Mouse (Mus musculus): ENCODE results near the gene Ntm. TPM values are rescaled to one million over a fixed set of nuclear protein-coding genes. Genes with fewer than 3 reads are reported as not detected.

Gene Ntm
- polyA plus RNA-seq (2012; fragmentation: generic; extraction: Trizol): not detected
- long read RNA-seq, experiment 1: 0 reads
- long read RNA-seq, experiment 2: 0 reads

- Histone ChIP-seq H3K79me2 (ENCODE audit: control insufficient read depth, insufficient read depth) (no peaks in the 10 kb centered on the region), H3K36me3 (ENCODE audit: control insufficient read depth, insufficient read depth) (no peaks in the 10 kb centered on the region), H3ac (ENCODE audit: control insufficient read depth, insufficient read length, low read depth) (no peak within 1 kb of the TSS), H3K27me3 (ENCODE audit: control insufficient read depth, insufficient read depth, insufficient read length) (no peaks in the 10 kb centered on the region), H3K79me3 (ENCODE audit: low read depth) (no peaks in the 10 kb centered on the region), H3K4me3 (ENCODE audit: insufficient read depth, poor library complexity, severe bottlenecking) (no peak within 1 kb of the TSS)
- TF ChIP-seq MAX (IDR thresholded peaks at IDR 0.05) (no peak), MYOD1 (IDR thresholded peaks at IDR 0.05; ENCODE audit: control insufficient read depth, insufficient read length, low read depth) (no peak), FOSL1 (IDR thresholded peaks at IDR 0.05; ENCODE audit: insufficient read depth, low read length, poor library complexity, severe bottlenecking) (no peak), CTCF (IDR thresholded peaks at IDR 0.05; ENCODE audit: control insufficient read depth, insufficient read depth, insufficient read length) (no peak), USF1 (IDR thresholded peaks at IDR 0.05; ENCODE audit: low read depth) (no peak)
These were observed at the start of gene Ntm for GRCm38 (mm10) chr9:29962978-29963377. Gene Ntm (minus strand): TSS chr9:29963141.

DNA sequence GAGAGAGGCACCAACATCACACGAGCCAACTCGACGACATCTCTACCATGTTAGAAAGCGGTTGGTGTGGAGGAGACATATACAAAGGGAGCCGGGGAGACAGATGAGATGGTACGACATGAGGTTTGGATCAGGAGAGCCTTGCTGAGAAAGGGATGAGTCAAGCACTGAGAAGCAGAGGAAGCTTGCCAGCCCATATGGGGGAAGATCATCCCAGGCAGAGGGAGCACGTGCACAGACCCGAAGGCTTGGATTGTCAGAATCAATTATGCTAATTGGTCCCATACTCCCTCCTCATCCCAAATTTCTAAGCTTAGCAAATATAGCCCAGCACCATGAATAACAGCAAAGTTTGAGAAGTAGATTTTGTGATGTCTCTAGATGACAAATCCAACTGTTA, 42.8 kb upstream of the Ntm start:
- Histone ChIP-seq H3K79me2 (ENCODE audit: control insufficient read depth, insufficient read depth) (no peaks in the 10 kb centered on the region), H3K4me3 (ENCODE audit: insufficient read depth, poor library complexity, severe bottlenecking) (no peak overlapping the region), H3ac (ENCODE audit: control insufficient read depth, insufficient read length, low read depth) (no peak overlapping the region), H3K27me3 (ENCODE audit: control insufficient read depth, insufficient read depth, insufficient read length) (no peaks in the 10 kb centered on the region), H3K36me3 (ENCODE audit: control insufficient read depth, insufficient read depth) (no peaks in the 10 kb centered on the region), H3K79me3 (ENCODE audit: low read depth) (no peaks in the 10 kb centered on the region)
- TF ChIP-seq FOSL1 (IDR thresholded peaks at IDR 0.05; ENCODE audit: insufficient read depth, low read length, poor library complexity, severe bottlenecking) (no peak), CTCF (IDR thresholded peaks at IDR 0.05; ENCODE audit: control insufficient read depth, insufficient read depth, insufficient read length) (no peak), USF1 (IDR thresholded peaks at IDR 0.05; ENCODE audit: low read depth) (no peak), MYOG (IDR thresholded peaks at IDR 0.05; ENCODE audit: control insufficient read depth, extremely low read depth, insufficient read length) (no peak), MAX (IDR thresholded peaks at IDR 0.05) (no peak), CEBPB (IDR thresholded peaks at IDR 0.05; ENCODE audit: low read depth) (no peak), MYOD1 (IDR thresholded peaks at IDR 0.05; ENCODE audit: control insufficient read depth, insufficient read length, low read depth) (no peak)

DNA sequence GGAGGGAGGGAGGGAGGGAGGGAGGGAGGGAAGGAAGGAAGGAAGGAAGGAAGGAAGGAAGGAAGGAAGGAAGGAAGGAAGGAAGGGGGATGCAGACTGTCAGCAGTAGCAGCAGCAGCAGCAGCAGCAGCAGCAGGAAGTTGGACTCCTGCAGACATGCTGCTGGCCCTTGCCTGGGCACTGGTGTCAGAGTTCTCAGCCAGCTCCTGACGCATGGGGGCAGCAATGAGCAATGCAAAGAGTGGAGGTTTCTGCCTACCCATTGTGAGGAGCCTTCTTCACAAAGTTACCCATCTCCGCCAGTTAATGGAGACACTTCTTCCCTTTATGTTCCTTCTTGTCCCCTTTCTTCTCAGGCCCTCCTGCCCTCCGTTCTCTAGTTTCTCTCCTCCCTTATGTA, 40.7 kb upstream of the Ntm start:
- no peaks in the 10 kb centered on the region for H3K79me2 ChIP-seq (ENCODE audit: control insufficient read depth, insufficient read depth)
- H3K27me3 ChIP-seq (ENCODE audit: control insufficient read depth, insufficient read depth, insufficient read length): no peaks in the 10 kb centered on the region
- no peaks in the 10 kb centered on the region for H3K36me3 ChIP-seq (ENCODE audit: control insufficient read depth, insufficient read depth)
- no peaks in the 10 kb centered on the region for H3K79me3 ChIP-seq (ENCODE audit: low read depth)
- H3K4me3 ChIP-seq (ENCODE audit: insufficient read depth, poor library complexity, severe bottlenecking): no peak overlapping the region
- no peak overlapping the region for H3ac ChIP-seq (ENCODE audit: control insufficient read depth, insufficient read length, low read depth)
- TF ChIP-seq MYOD1 (IDR thresholded peaks at IDR 0.05; ENCODE audit: control insufficient read depth, insufficient read length, low read depth) (no peak), CTCF (IDR thresholded peaks at IDR 0.05; ENCODE audit: control insufficient read depth, insufficient read depth, insufficient read length) (no peak), MYOG (IDR thresholded peaks at IDR 0.05; ENCODE audit: control insufficient read depth, extremely low read depth, insufficient read length) (no peak), FOSL1 (IDR thresholded peaks at IDR 0.05; ENCODE audit: insufficient read depth, low read length, poor library complexity, severe bottlenecking) (no peak), USF1 (IDR thresholded peaks at IDR 0.05; ENCODE audit: low read depth) (no peak), MAX (IDR thresholded peaks at IDR 0.05) (no peak), CEBPB (IDR thresholded peaks at IDR 0.05; ENCODE audit: low read depth) (no peak)

- no peak for TF ChIP-seq CTCF (IDR thresholded peaks at IDR 0.05; ENCODE audit: control insufficient read depth, insufficient read depth, insufficient read length)
- TF ChIP-seq FOSL1 (IDR thresholded peaks at IDR 0.05; ENCODE audit: insufficient read depth, low read length, poor library complexity, severe bottlenecking): no peak
- no peak for TF ChIP-seq MYOG (IDR thresholded peaks at IDR 0.05; ENCODE audit: control insufficient read depth, extremely low read depth, insufficient read length)
- TF ChIP-seq USF1 (IDR thresholded peaks at IDR 0.05; ENCODE audit: low read depth): no peak
- TF ChIP-seq MAX (IDR thresholded peaks at IDR 0.05): no peak
- no peak for TF ChIP-seq CEBPB (IDR thresholded peaks at IDR 0.05; ENCODE audit: low read depth)
- no peak for TF ChIP-seq MYOD1 (IDR thresholded peaks at IDR 0.05; ENCODE audit: control insufficient read depth, insufficient read length, low read depth)
- no peaks in the 10 kb centered on the region for H3K79me2 ChIP-seq (ENCODE audit: control insufficient read depth, insufficient read depth)
- no peaks in the 10 kb centered on the region for H3K27me3 ChIP-seq (ENCODE audit: control insufficient read depth, insufficient read depth, insufficient read length)
- no peak overlapping the region for H3ac ChIP-seq (ENCODE audit: control insufficient read depth, insufficient read length, low read depth)
- no peak overlapping the region for H3K4me3 ChIP-seq (ENCODE audit: insufficient read depth, poor library complexity, severe bottlenecking)
- H3K79me3 ChIP-seq (ENCODE audit: low read depth): no peaks in the 10 kb centered on the region
- H3K36me3 ChIP-seq (ENCODE audit: control insufficient read depth, insufficient read depth): no peaks in the 10 kb centered on the region
These were observed 18.4 kb upstream of the Ntm start for GRCm38 (mm10) chr9:29981177-29981915.

DNA sequence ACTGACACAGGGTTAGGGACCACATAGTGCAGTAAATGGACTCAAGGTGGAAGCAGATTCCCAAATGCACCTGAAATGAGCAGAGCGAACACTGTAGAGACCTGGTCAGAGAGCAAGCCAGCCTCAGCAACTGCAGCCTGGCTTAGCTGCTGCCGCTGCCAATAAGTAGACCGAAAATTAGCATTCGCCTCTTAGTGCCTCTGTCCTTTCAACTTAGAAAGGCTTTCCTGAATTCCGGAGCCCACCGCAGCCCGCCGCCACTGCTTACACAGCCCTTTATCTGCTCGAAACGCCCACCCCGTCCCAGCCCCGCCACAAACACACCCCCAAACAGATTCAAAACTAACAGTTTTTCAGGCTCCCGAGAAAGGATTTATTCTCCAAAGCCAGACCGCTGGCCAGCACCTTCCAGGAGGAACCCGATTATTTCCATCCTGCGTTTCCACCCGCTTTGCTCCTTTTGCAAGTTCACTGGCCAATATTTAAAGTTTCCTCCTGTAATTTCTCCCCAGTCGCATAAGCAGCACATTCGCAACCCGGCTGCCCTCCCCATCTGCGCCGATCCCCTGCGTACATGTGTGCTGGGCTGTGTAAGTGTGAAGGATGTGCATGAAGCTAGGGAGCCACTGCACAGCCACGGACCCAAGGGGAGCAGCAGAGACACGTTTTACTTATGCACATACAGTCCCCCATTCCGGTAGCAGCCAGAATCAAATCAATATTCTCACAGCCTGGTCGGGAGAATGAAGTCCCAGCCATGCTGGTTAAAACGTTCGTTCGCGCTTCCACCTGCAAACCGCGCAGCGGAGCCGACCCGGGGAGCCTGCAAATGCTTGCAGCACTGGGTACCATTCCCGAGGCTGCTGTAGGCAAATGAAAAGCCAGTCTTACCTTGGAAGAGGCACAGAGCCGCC, 730 bp downstream of the Ntm start:
- no peak overlapping the region for H3ac ChIP-seq (ENCODE audit: control insufficient read depth, insufficient read length, low read depth)
- no peaks in the 10 kb centered on the region for H3K79me3 ChIP-seq (ENCODE audit: low read depth)
- no peaks in the 10 kb centered on the region for H3K79me2 ChIP-seq (ENCODE audit: control insufficient read depth, insufficient read depth)
- TF ChIP-seq CTCF (IDR thresholded peaks at IDR 0.05; ENCODE audit: control insufficient read depth, insufficient read depth, insufficient read length) (no peak), USF1 (IDR thresholded peaks at IDR 0.05; ENCODE audit: low read depth) (no peak), CEBPB (IDR thresholded peaks at IDR 0.05; ENCODE audit: low read depth) (no peak), MAX (IDR thresholded peaks at IDR 0.05) (no peak)
- H3K27me3 ChIP-seq (ENCODE audit: control insufficient read depth, insufficient read depth, insufficient read length): no peaks in the 10 kb centered on the region
- no peak overlapping the region for H3K4me3 ChIP-seq (ENCODE audit: insufficient read depth, poor library complexity, severe bottlenecking)
- H3K36me3 ChIP-seq (ENCODE audit: control insufficient read depth, insufficient read depth): no peaks in the 10 kb centered on the region

Data from C2C12 (cell line).